ENCODE assay signal across 29 mouse cellular contexts in genomic region chr12:16690631-16691030, GRCm38 (mm10). TPM values are rescaled to one million over a fixed set of nuclear protein-coding genes. Genes with fewer than 3 reads are reported as not detected.
"Had no signal": no experiment of that assay in that cellular context is flagged by ENCODE, and none has a peak within 500 bp of the region (broad histone marks: within the 10 kb centered on the region; RNA-seq: fewer than 3 reads in every experiment).

No protein-coding gene starts in this region.

- H3K27ac ChIP-seq: heart, embryonic 10.5 days; hindbrain, embryonic 10.5 days; hindbrain, embryonic 12.5 days; hindbrain, embryonic 15.5 days; hindbrain, postnatal 0 days; kidney, embryonic 15.5 days; kidney, postnatal 0 days; limb, embryonic 13.5 days; limb, embryonic 15.5 days; liver, embryonic 13.5 days; liver, embryonic 15.5 days had no signal

- ATAC-seq: hindbrain, postnatal 0 days; intestine, embryonic 16.5 days had no signal

- H3K4me2 ChIP-seq: heart, embryonic 12.5 days; hindbrain, embryonic 12.5 days; hindbrain, embryonic 15.5 days; kidney, embryonic 15.5 days; limb, embryonic 13.5 days; limb, embryonic 15.5 days; liver, embryonic 11.5 days; liver, embryonic 13.5 days; liver, embryonic 15.5 days had no signal

- H3K4me1 ChIP-seq: heart, embryonic 10.5 days; heart, embryonic 12.5 days; hindbrain, embryonic 10.5 days; hindbrain, embryonic 12.5 days; hindbrain, embryonic 15.5 days; kidney, embryonic 15.5 days; limb, embryonic 13.5 days; limb, embryonic 15.5 days; liver, embryonic 13.5 days; liver, embryonic 15.5 days had no signal

- H3K27me3 ChIP-seq: heart, embryonic 12.5 days; hindbrain, embryonic 12.5 days; hindbrain, embryonic 15.5 days; kidney, embryonic 15.5 days; limb, embryonic 13.5 days; limb, embryonic 15.5 days; liver, embryonic 13.5 days; liver, embryonic 15.5 days had no signal

- H3K9me3 ChIP-seq: heart, embryonic 10.5 days; heart, embryonic 12.5 days; hindbrain, embryonic 10.5 days; hindbrain, embryonic 12.5 days; hindbrain, embryonic 15.5 days; kidney, embryonic 15.5 days; limb, embryonic 13.5 days; limb, embryonic 15.5 days; liver, embryonic 13.5 days; liver, embryonic 15.5 days had no signal

- DNase-seq: gastrocnemius, postnatal 10 days; gastrocnemius, postnatal 25 days; heart, adult 18-20 months; heart, postnatal 4 days; kidney, adult 11 months; kidney, adult 2 months; kidney, adult 9 months; kidney, postnatal 14 days; kidney, postnatal 36 days; layer of hippocampus, adult 9-11 months; layer of hippocampus, postnatal 36 days; left cerebral cortex, postnatal 4 days; liver, embryonic 13.5 days had no signal

- H3K4me3 ChIP-seq: heart, embryonic 10.5 days; heart, embryonic 12.5 days; hindbrain, embryonic 10.5 days; hindbrain, embryonic 12.5 days; hindbrain, embryonic 15.5 days; kidney, embryonic 15.5 days; limb, embryonic 13.5 days; limb, embryonic 15.5 days; liver, embryonic 13.5 days; liver, embryonic 15.5 days had no signal

- H3K36me3 ChIP-seq: hindbrain, embryonic 15.5 days; limb, embryonic 13.5 days; limb, embryonic 15.5 days; liver, embryonic 15.5 days had no signal

- H3K9ac ChIP-seq: heart, embryonic 12.5 days; hindbrain, embryonic 12.5 days; hindbrain, embryonic 15.5 days; kidney, embryonic 15.5 days; limb, embryonic 13.5 days; limb, embryonic 15.5 days; liver, embryonic 13.5 days; liver, embryonic 15.5 days had no signal

RNA-seq across cellular contexts. Expression of gene Ntsr2, which starts 37.4 kb away (rescaled TPM):
- total RNA-seq: granulocyte monocyte progenitor cell, adult 5-6 weeks had no signal
- polyA plus RNA-seq: heart, embryonic 10.5 days; heart, embryonic 12.5 days; hindbrain, embryonic 10.5 days; intestine, embryonic 14.5 days; intestine, embryonic 16.5 days; limb, embryonic 11.5 days; limb, embryonic 13.5 days; limb, embryonic 15.5 days; liver, embryonic 11.5 days; liver, embryonic 13.5 days; liver, embryonic 15.5 days had no signal
